Mouse (Mus musculus): ENCODE measurements around the gene Elovl7. TPM values are rescaled to one million over a fixed set of nuclear protein-coding genes. Genes with fewer than 3 reads are reported as not detected.

Gene Elovl7
- polyA plus RNA-seq (2014; fragmentation: Nextera tagmentation; extraction: Ambion mirVana), result 0.46 and 0.88 TPM in 2 replicates

DNA sequence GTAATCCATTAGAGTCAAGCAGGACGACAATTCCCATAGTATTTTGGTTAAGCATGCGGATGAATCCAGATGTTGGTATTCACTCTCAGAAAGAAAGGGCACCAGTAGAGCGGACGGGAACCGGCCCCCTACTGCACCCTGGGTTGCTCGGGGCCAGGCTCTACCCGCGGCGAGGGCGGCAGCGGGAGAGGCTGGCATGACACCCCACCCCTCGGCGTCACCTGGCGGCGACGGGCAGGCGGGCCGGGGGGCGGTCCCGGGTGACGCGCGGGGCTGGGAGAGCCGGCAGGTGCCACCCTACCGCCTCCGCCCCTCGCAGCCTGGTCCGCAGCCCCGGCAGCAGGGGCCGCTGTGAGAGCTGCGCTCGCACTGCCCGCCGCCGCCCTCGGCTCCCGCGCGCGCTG, at the start of gene Elovl7:
Gene Elovl7 (plus strand): TSS at position 324 of the 404 bp plus-strand sequence.
- H3K9ac ChIP-seq (ENCODE audit: low read length), result peak within 1 kb of the TSS; percentile 65
- peak within 1 kb of the TSS; percentile 72 for H3K4me3 ChIP-seq (ENCODE audit: low read depth, low read length)
- H3K4me2 ChIP-seq, result peak within 1 kb of the TSS; percentile 100
- H3K27me3 ChIP-seq (ENCODE audit: control insufficient read depth, insufficient read depth, low read length), result peaks cover 24% of the 10 kb centered on the region
- ATAC-seq (ENCODE audit: low FRiP score) (peak; percentile 89), DNase-seq (ENCODE audit: low spot score, missing footprints) (peak; percentile 93)
- H3K27ac ChIP-seq (ENCODE audit: low read depth, low read length), result no peak within 1 kb of the TSS
- H3K9me3 ChIP-seq (ENCODE audit: control insufficient read depth, low read length), result no peaks in the 10 kb centered on the region
- H3K36me3 ChIP-seq (ENCODE audit: control insufficient read depth, insufficient read depth, low read length), result no peaks in the 10 kb centered on the region
- under 1% methylated on average over 38 of the region's 40 CpGs for WGBS
- peaks cover 5% of the 10 kb centered on the region; the same call in 1 of the 2 replicates for H3K4me1 ChIP-seq (ENCODE audit: control insufficient read depth, insufficient read depth, low read length)

DNA sequence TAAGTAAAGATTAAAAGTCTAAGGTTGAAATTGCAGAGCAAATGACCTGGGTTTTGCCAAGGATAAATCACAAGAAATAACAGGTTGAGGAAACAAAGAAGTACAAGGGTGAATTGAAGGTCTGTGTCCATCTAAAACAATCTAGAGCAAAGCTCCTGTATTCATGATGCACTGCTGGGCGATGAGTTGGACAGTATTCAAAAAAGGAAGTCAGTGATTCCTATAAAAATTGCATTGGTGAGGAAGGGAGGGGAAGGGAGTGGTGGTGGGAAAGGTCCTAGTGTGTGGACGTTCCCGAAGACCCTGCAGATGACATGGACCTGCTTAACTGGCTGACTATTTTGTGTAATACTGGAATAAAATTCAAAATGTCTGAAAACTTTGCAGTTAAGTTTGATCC, 49.6 kb upstream of the Elovl7 start:
- no peak overlapping the region for H3K4me2 ChIP-seq
- ATAC-seq (ENCODE audit: low FRiP score) (no peak), DNase-seq (ENCODE audit: low spot score, missing footprints) (no peak)
- peaks cover 2% of the 10 kb centered on the region; the same call in 1 of the 2 replicates for H3K36me3 ChIP-seq (ENCODE audit: control insufficient read depth, insufficient read depth, low read length)
- peaks cover under 1% of the 10 kb centered on the region for H3K4me1 ChIP-seq (ENCODE audit: control insufficient read depth, insufficient read depth, low read length)
- no peaks in the 10 kb centered on the region for H3K9me3 ChIP-seq (ENCODE audit: control insufficient read depth, low read length)
- WGBS, result 90% methylated on average over 3 of the region's 3 CpGs
- H3K9ac ChIP-seq (ENCODE audit: low read length), result no peak overlapping the region
- no peaks in the 10 kb centered on the region for H3K27me3 ChIP-seq (ENCODE audit: control insufficient read depth, insufficient read depth, low read length)
- H3K27ac ChIP-seq (ENCODE audit: low read depth, low read length), result no peak overlapping the region
- no peak overlapping the region for H3K4me3 ChIP-seq (ENCODE audit: low read depth, low read length)

DNA sequence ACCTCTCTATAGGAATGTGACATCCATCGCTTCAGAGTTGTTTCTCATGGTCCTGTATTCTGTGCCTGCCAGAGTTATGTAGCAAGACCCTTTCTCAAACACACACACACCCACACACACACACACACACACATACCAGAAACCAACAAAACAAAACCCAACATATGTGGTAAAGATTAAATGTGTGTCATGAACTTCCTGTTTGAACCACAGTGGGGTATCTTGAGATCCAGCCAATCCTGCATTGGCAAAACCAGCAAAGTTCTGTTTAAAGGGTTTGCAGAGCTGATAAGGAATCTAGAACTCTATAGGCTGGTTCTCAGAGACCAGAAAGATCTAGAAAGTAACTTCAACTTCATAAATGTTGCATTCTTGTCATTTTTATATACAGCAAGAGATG, 44.2 kb upstream of the Elovl7 start:
- Histone ChIP-seq H3K4me1 (ENCODE audit: control insufficient read depth, insufficient read depth, low read length) (no peaks in the 10 kb centered on the region), H3K9me3 (ENCODE audit: control insufficient read depth, low read length) (no peaks in the 10 kb centered on the region), H3K27ac (ENCODE audit: low read depth, low read length) (no peak overlapping the region), H3K4me2 (no peak overlapping the region), H3K9ac (ENCODE audit: low read length) (no peak overlapping the region), H3K4me3 (ENCODE audit: low read depth, low read length) (no peak overlapping the region), H3K36me3 (ENCODE audit: control insufficient read depth, insufficient read depth, low read length) (no peaks in the 10 kb centered on the region), H3K27me3 (ENCODE audit: control insufficient read depth, insufficient read depth, low read length) (no peaks in the 10 kb centered on the region)
- DNase-seq (ENCODE audit: low spot score, missing footprints) (no peak), ATAC-seq (ENCODE audit: low FRiP score) (no peak)
- WGBS, result 100% methylated on average over 1 of the region's 1 CpGs

DNA sequence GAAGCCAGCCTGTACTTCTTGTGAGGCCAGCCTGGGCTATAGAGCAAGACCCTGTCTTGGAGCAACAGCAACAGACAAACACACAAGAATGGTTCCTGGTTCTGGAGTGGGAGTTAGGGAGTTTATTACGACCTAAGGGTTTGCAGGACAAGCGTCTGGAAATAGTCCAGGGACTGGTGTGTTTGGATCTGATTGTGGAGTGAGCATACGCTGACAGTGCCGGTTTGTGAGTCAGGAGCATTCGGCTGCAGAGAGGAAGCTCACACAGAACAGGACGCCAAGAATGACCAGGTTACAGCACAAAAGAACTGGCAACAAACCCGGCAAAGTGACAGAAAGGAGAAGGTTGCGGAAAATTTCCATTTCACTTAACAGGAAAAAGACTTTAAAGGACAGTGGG, 43.7 kb upstream of the Elovl7 start:
- Histone ChIP-seq H3K4me3 (ENCODE audit: low read depth, low read length) (no peak overlapping the region), H3K27me3 (ENCODE audit: control insufficient read depth, insufficient read depth, low read length) (no peaks in the 10 kb centered on the region), H3K4me1 (ENCODE audit: control insufficient read depth, insufficient read depth, low read length) (no peaks in the 10 kb centered on the region), H3K36me3 (ENCODE audit: control insufficient read depth, insufficient read depth, low read length) (no peaks in the 10 kb centered on the region), H3K4me2 (no peak overlapping the region), H3K9ac (ENCODE audit: low read length) (no peak overlapping the region), H3K27ac (ENCODE audit: low read depth, low read length) (no peak overlapping the region), H3K9me3 (ENCODE audit: control insufficient read depth, low read length) (no peaks in the 10 kb centered on the region)
- DNase-seq (ENCODE audit: low spot score, missing footprints) (no peak), ATAC-seq (ENCODE audit: low FRiP score) (no peak)
- WGBS, result 92% methylated on average over 8 of the region's 8 CpGs

DNA sequence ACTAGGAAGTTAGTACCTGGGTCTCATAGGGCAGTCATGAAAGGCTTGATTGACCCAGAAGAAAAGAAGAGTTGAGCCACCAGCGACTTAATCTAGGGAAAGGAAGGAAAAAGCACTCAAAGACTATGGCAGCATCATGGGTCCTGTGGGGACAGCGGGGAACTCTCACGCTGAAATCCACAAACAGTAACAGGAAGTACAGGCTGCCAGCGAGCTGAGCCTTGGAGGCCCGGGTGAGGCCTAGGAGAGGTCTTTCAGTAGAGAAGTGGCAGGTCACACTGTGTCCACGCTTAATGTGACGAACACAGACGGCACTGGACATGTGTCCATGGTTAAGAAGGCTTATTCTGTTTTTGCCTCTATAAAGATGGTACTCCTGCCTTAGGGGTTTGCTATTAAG, 34.6 kb upstream of the Elovl7 start:
- Histone ChIP-seq H3K9me3 (ENCODE audit: control insufficient read depth, low read length) (no peaks in the 10 kb centered on the region), H3K27me3 (ENCODE audit: control insufficient read depth, insufficient read depth, low read length) (no peaks in the 10 kb centered on the region), H3K27ac (ENCODE audit: low read depth, low read length) (no peak overlapping the region), H3K36me3 (ENCODE audit: control insufficient read depth, insufficient read depth, low read length) (peaks cover 14% of the 10 kb centered on the region), H3K4me2 (no peak overlapping the region), H3K9ac (ENCODE audit: low read length) (no peak overlapping the region), H3K4me1 (ENCODE audit: control insufficient read depth, insufficient read depth, low read length) (no peaks in the 10 kb centered on the region), H3K4me3 (ENCODE audit: low read depth, low read length) (no peak overlapping the region)
- DNase-seq (ENCODE audit: low spot score, missing footprints), result no peak
- WGBS, result 87% methylated on average over 8 of the region's 8 CpGs
- ATAC-seq (ENCODE audit: low FRiP score), result no peak

DNA sequence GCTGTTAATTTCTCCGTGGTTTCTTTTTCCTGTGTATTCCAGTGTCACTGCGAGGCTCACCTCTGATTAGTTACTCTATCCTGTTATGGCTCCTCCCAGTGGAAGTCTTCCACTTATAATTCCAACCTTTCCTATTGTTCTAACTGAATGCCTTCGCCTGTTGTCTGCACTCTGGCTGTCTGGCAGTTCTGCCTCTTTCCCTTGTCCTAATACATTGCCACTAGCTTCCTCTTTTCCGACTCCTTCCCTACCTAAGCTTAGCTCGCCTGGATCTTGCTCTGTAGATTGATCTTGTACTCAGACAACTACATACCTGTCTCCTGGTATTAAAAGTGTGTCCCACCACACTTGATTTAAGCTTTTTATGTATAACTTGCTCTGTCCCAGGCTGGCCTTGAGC, 33.4 kb upstream of the Elovl7 start:
- ATAC-seq (ENCODE audit: low FRiP score) (no peak), DNase-seq (ENCODE audit: low spot score, missing footprints) (no peak)
- H3K4me3 ChIP-seq (ENCODE audit: low read depth, low read length), result no peak overlapping the region
- 87% methylated on average over 5 of the region's 5 CpGs for WGBS
- H3K36me3 ChIP-seq (ENCODE audit: control insufficient read depth, insufficient read depth, low read length), result peaks cover 17% of the 10 kb centered on the region
- no peaks in the 10 kb centered on the region for H3K27me3 ChIP-seq (ENCODE audit: control insufficient read depth, insufficient read depth, low read length)
- no peak overlapping the region for H3K27ac ChIP-seq (ENCODE audit: low read depth, low read length)
- no peak overlapping the region for H3K9ac ChIP-seq (ENCODE audit: low read length)
- H3K9me3 ChIP-seq (ENCODE audit: control insufficient read depth, low read length), result no peaks in the 10 kb centered on the region
- no peak overlapping the region for H3K4me2 ChIP-seq
- H3K4me1 ChIP-seq (ENCODE audit: control insufficient read depth, insufficient read depth, low read length), result no peaks in the 10 kb centered on the region

DNA sequence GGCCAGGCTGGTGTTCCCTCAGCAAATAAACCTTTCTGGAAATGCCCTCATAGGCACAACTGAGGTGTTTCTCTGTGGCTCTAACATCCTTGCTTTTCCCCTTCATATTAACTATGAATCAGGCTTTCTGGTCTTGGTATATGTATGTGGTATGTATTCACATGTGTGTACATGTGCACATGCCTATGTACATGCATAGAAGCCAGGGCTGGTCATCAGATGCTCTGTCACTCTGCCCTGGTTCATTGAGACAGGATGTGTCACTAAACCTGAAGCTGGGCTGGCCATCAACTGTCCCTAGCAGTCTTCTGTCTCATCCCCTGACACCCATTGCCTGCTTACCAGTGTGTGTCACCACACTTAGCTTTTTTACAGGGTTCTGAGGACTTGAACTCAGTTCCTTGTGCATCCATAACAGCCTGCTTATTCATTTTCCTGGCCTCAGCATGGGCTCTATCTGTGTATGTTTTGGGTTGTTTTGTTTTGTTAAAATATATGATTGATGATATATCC, 29.4 kb upstream of the Elovl7 start:
- H3K4me3 ChIP-seq (ENCODE audit: low read depth, low read length), result no peak overlapping the region
- H3K27me3 ChIP-seq (ENCODE audit: control insufficient read depth, insufficient read depth, low read length), result no peaks in the 10 kb centered on the region
- H3K9me3 ChIP-seq (ENCODE audit: control insufficient read depth, low read length), result no peaks in the 10 kb centered on the region
- H3K4me1 ChIP-seq (ENCODE audit: control insufficient read depth, insufficient read depth, low read length), result no peaks in the 10 kb centered on the region
- ATAC-seq (ENCODE audit: low FRiP score), result no peak
- H3K4me2 ChIP-seq, result no peak overlapping the region
- H3K27ac ChIP-seq (ENCODE audit: low read depth, low read length), result no peak overlapping the region
- peaks cover 10% of the 10 kb centered on the region for H3K36me3 ChIP-seq (ENCODE audit: control insufficient read depth, insufficient read depth, low read length)
- no peak overlapping the region for H3K9ac ChIP-seq (ENCODE audit: low read length)
- no peak for DNase-seq (ENCODE audit: low spot score, missing footprints)

DNA sequence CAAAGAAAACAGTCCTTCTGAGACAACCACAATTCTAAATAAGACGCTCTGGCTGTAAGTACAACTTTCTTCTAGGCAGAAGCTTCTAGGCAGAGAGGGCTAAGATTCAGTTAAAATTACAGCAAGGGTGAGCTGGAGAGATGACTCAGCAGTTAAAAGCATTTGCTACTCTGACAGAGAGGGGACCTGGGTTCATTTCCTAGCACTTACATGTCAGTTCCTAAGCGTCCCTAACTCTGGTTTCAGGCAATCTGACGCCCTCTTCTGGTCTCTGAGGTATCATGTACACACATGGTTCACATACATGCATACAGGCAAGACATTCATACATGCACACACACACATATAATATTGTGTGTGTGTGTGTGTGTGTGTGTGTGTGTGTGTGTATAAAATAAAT, 28.7 kb upstream of the Elovl7 start:
- DNase-seq (ENCODE audit: low spot score, missing footprints) (no peak), ATAC-seq (ENCODE audit: low FRiP score) (no peak)
- no peaks in the 10 kb centered on the region for H3K9me3 ChIP-seq (ENCODE audit: control insufficient read depth, low read length)
- WGBS, result 94% methylated on average over 3 of the region's 3 CpGs
- H3K27me3 ChIP-seq (ENCODE audit: control insufficient read depth, insufficient read depth, low read length), result no peaks in the 10 kb centered on the region
- H3K27ac ChIP-seq (ENCODE audit: low read depth, low read length), result no peak overlapping the region
- no peak overlapping the region for H3K4me2 ChIP-seq
- H3K36me3 ChIP-seq (ENCODE audit: control insufficient read depth, insufficient read depth, low read length), result peaks cover 10% of the 10 kb centered on the region
- H3K4me3 ChIP-seq (ENCODE audit: low read depth, low read length), result no peak overlapping the region
- no peaks in the 10 kb centered on the region for H3K4me1 ChIP-seq (ENCODE audit: control insufficient read depth, insufficient read depth, low read length)
- no peak overlapping the region for H3K9ac ChIP-seq (ENCODE audit: low read length)

DNA sequence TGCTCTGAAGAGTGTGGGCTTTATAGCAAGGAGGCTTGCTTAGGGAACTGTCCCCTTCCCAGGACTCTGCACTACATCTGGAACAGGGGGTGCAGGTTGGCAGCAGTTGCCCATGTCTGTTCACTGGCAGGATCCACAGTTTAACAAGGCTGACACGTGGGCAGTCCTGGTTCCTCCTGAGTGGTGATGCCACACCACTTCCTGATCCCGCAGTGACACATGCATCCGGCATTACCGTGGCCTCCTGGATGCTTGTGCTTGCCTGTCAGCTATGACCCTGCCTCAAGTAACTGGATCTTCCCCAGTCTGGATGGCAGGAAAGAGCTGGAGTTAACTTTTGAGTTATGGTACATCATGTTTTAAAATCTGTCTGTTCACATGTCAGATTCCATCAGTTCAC, 26.2 kb upstream of the Elovl7 start:
- no peak overlapping the region for H3K27ac ChIP-seq (ENCODE audit: low read depth, low read length)
- DNase-seq (ENCODE audit: low spot score, missing footprints) (no peak), ATAC-seq (ENCODE audit: low FRiP score) (no peak)
- H3K4me3 ChIP-seq (ENCODE audit: low read depth, low read length), result no peak overlapping the region
- 95% methylated on average over 4 of the region's 4 CpGs for WGBS
- no peak overlapping the region for H3K4me2 ChIP-seq
- no peaks in the 10 kb centered on the region for H3K27me3 ChIP-seq (ENCODE audit: control insufficient read depth, insufficient read depth, low read length)
- no peaks in the 10 kb centered on the region for H3K9me3 ChIP-seq (ENCODE audit: control insufficient read depth, low read length)
- no peaks in the 10 kb centered on the region for H3K4me1 ChIP-seq (ENCODE audit: control insufficient read depth, insufficient read depth, low read length)
- H3K9ac ChIP-seq (ENCODE audit: low read length), result no peak overlapping the region
- peaks cover 7% of the 10 kb centered on the region for H3K36me3 ChIP-seq (ENCODE audit: control insufficient read depth, insufficient read depth, low read length)

Data from midbrain, embryonic 11.5 days (tissue).